In genomic region chr13:64257010-64257813, GRCm38 (mm10) we compare ENCODE assay signal across 18 mouse cellular contexts. TPM values are rescaled to one million over a fixed set of nuclear protein-coding genes. Genes with fewer than 3 reads are reported as not detected.
A peak's percentile ranks its signal among the peaks of the same experiment; 100 is the strongest.
DNase-seq lines count a peak whose midpoint lies in the region; ATAC-seq and TF ChIP-seq lines count a peak whose summit lies in the region.
"Had no signal": no experiment of that assay in that cellular context is flagged by ENCODE, and none has a peak within 500 bp of the region (broad histone marks: within the 10 kb centered on the region; RNA-seq: fewer than 3 reads in every experiment).

No protein-coding gene starts in this region.

- no peak for DNase-seq in hindbrain, postnatal 0 days (ENCODE audit: low spot score)
- DNase-seq in lung, postnatal 36 days, result peak; percentile 48
- DNase-seq in lung, adult 2 months, result no peak
- DNase-seq in cerebellum, adult 9-11 months, result peak; percentile 55
- no peak for DNase-seq in stomach, postnatal 0 days (ENCODE audit: low spot score)
- DNase-seq in layer of hippocampus, adult 8-10 months (ENCODE audit: low spot score in 2 of 2), result no peak
- DNase-seq: gastrocnemius, postnatal 25 days; heart, postnatal 10 days; kidney, adult 11 months; lung, postnatal 10 days; thymus, postnatal 4 days had no signal

- H3K9ac ChIP-seq in hindbrain, embryonic 13.5 days, result no peak overlapping the region
- H3K9ac ChIP-seq in hindbrain, postnatal 0 days (replicated peaks; ENCODE audit: low read length), result no peak overlapping the region
- H3K9ac ChIP-seq in stomach, postnatal 0 days (ENCODE audit: low read length), result no peak overlapping the region
- H3K9ac ChIP-seq: hindbrain, embryonic 12.5 days; liver, embryonic 14.5 days had no signal

- H3K4me2 ChIP-seq in hindbrain, embryonic 13.5 days, result no peak overlapping the region
- H3K4me2 ChIP-seq in hindbrain, postnatal 0 days (ENCODE audit: low read depth, low read length), result no peak overlapping the region
- H3K4me2 ChIP-seq in stomach, postnatal 0 days (replicated peaks; ENCODE audit: low read depth), result no peak overlapping the region
- H3K4me2 ChIP-seq: hindbrain, embryonic 12.5 days had no signal

- H3K27ac ChIP-seq in hindbrain, embryonic 13.5 days, result no peak overlapping the region
- no peak overlapping the region for H3K27ac ChIP-seq in hindbrain, postnatal 0 days
- peak overlapping the region; percentile 40; the same call in 1 of the 2 replicates for H3K27ac ChIP-seq in stomach, postnatal 0 days (replicated peaks)
- H3K27ac ChIP-seq: forebrain, embryonic 10.5 days; hindbrain, embryonic 12.5 days; left cerebral cortex, adult 2 months; liver, embryonic 14.5 days; midbrain, embryonic 10.5 days had no signal

- TF ChIP-seq CTCF in hindbrain, postnatal 0 days (IDR thresholded peaks at IDR 0.05; ENCODE audit: low read depth), result no peak
- no peak for TF ChIP-seq CTCF in lung, adult 2 months (IDR thresholded peaks at IDR 0.05; ENCODE audit: insufficient read depth, low read length)
- no peak for TF ChIP-seq CTCF in stomach, postnatal 0 days (IDR thresholded peaks at IDR 0.05; ENCODE audit: low read depth)

- H3K9me3 ChIP-seq in hindbrain, embryonic 13.5 days, result no peaks in the 10 kb centered on the region
- H3K9me3 ChIP-seq in hindbrain, postnatal 0 days (ENCODE audit: low read length), result no peaks in the 10 kb centered on the region
- H3K9me3 ChIP-seq in stomach, postnatal 0 days (ENCODE audit: control insufficient read depth, low read length), result no peaks in the 10 kb centered on the region
- H3K9me3 ChIP-seq: forebrain, embryonic 10.5 days; hindbrain, embryonic 12.5 days; midbrain, embryonic 10.5 days had no signal

- no peak for TF ChIP-seq POLR2A in lung, adult 2 months (IDR thresholded peaks at IDR 0.05; ENCODE audit: borderline replicate concordance, extremely low read depth, low read depth, low read length)

- no peaks in the 10 kb centered on the region for H3K27me3 ChIP-seq in hindbrain, embryonic 13.5 days
- H3K27me3 ChIP-seq in hindbrain, postnatal 0 days (ENCODE audit: insufficient read depth, low read length), result no peaks in the 10 kb centered on the region
- H3K27me3 ChIP-seq in stomach, postnatal 0 days (ENCODE audit: control insufficient read depth, insufficient read depth, low read length), result no peaks in the 10 kb centered on the region
- H3K27me3 ChIP-seq: hindbrain, embryonic 12.5 days had no signal

- no peak for TF ChIP-seq EP300 in stomach, postnatal 0 days (optimal IDR thresholded peaks at IDR 0.05)

- WGBS in hindbrain, embryonic 13.5 days, result 74% methylated on average over 12 of the region's 12 CpGs
- 60% methylated on average over 12 of the region's 12 CpGs for WGBS in hindbrain, postnatal 0 days
- WGBS in lung, adult 2 months, result 77% methylated on average over 12 of the region's 12 CpGs
- 61% methylated on average over 12 of the region's 12 CpGs for WGBS in stomach, postnatal 0 days

- ATAC-seq in hindbrain, embryonic 13.5 days (ENCODE audit: low FRiP score), result 0 out of 2 replicates have a peak, but pooled peaks have one; percentile 8
- no peak; the same call in 1 of the 2 replicates for ATAC-seq in hindbrain, postnatal 0 days
- peak; percentile 76 for ATAC-seq in stomach, postnatal 0 days (ENCODE audit: low FRiP score, low TSS enrichment)
- ATAC-seq: activated CD4-positive, CD25-positive, alpha-beta regulatory T cell, adult 4 months had no signal

- H3K4me3 ChIP-seq in hindbrain, embryonic 13.5 days, result no peak overlapping the region
- no peak overlapping the region for H3K4me3 ChIP-seq in hindbrain, postnatal 0 days (ENCODE audit: low read length)
- no peak overlapping the region for H3K4me3 ChIP-seq in lung, adult 2 months (replicated peaks; ENCODE audit: extremely low read depth, low read depth, low read length)
- H3K4me3 ChIP-seq in stomach, postnatal 0 days (ENCODE audit: low read depth, low read length), result no peak overlapping the region
- H3K4me3 ChIP-seq: forebrain, embryonic 10.5 days; hindbrain, embryonic 12.5 days; left cerebral cortex, adult 2 months; midbrain, embryonic 10.5 days had no signal

- H3K4me1 ChIP-seq in hindbrain, embryonic 13.5 days (replicated peaks), result peaks cover 15% of the 10 kb centered on the region
- no peaks in the 10 kb centered on the region for H3K4me1 ChIP-seq in hindbrain, postnatal 0 days (ENCODE audit: insufficient read depth, low read length)
- no peaks in the 10 kb centered on the region for H3K4me1 ChIP-seq in lung, adult 2 months (ENCODE audit: control insufficient read depth, insufficient read depth, low read length)
- H3K4me1 ChIP-seq in stomach, postnatal 0 days (replicated peaks; ENCODE audit: control insufficient read depth, insufficient read depth), result no peaks in the 10 kb centered on the region

- no peaks in the 10 kb centered on the region for H3K36me3 ChIP-seq in hindbrain, embryonic 13.5 days
- no peaks in the 10 kb centered on the region for H3K36me3 ChIP-seq in hindbrain, postnatal 0 days (ENCODE audit: insufficient read depth, low read length)
- no peaks in the 10 kb centered on the region for H3K36me3 ChIP-seq in stomach, postnatal 0 days (ENCODE audit: control insufficient read depth, insufficient read depth, low read length)
- H3K36me3 ChIP-seq: forebrain, embryonic 10.5 days; hindbrain, embryonic 12.5 days; midbrain, embryonic 10.5 days had no signal

RNA-seq across cellular contexts. Expression of gene Cdc14b, which starts 17.9 kb away (rescaled TPM):
- 4.2 and 4.3 TPM in 2 replicates for polyA plus RNA-seq in hindbrain, embryonic 13.5 days (2015; fragmentation: Nextera tagmentation; extraction: Ambion mirVana)
- 2.2 and 5.5 TPM in 2 replicates for total RNA-seq in hindbrain, postnatal 0 days (2014; rRNA removed)
- polyA plus RNA-seq in hindbrain, postnatal 0 days (2015; fragmentation: Nextera tagmentation; extraction: Ambion mirVana), result 2.3 and 2.7 TPM in 2 replicates
- polyA plus RNA-seq in lung, adult 2 months (2012; rRNA removed), result 4.2 and 6.6 TPM in 2 replicates
- 11.8 and 12.1 TPM in 2 replicates for polyA plus RNA-seq in stomach, postnatal 0 days (2015; fragmentation: Nextera tagmentation; extraction: Ambion mirVana)
- total RNA-seq in layer of hippocampus, adult 8-10 months (2022), result 10 to 100 TPM; 10.9 to 15.5 (median 13.2) TPM

RNA-seq across cellular contexts. Expression of gene Aaed1, which starts 55.3 kb away (rescaled TPM):
- polyA plus RNA-seq in hindbrain, embryonic 13.5 days (2015; fragmentation: Nextera tagmentation; extraction: Ambion mirVana), result 15.8 and 16.7 TPM in 2 replicates
- total RNA-seq in hindbrain, postnatal 0 days (2014; rRNA removed), result 10.5 and 13.5 TPM in 2 replicates
- 16.0 and 18.6 TPM in 2 replicates for polyA plus RNA-seq in hindbrain, postnatal 0 days (2015; fragmentation: Nextera tagmentation; extraction: Ambion mirVana)
- 17.8 and 18.0 TPM in 2 replicates for polyA plus RNA-seq in lung, adult 2 months (2012; rRNA removed)
- polyA plus RNA-seq in stomach, postnatal 0 days (2015; fragmentation: Nextera tagmentation; extraction: Ambion mirVana), result 47.2 and 47.9 TPM in 2 replicates
- 10 to 100 TPM; 17.0 to 25.9 (median 18.8) TPM for total RNA-seq in layer of hippocampus, adult 8-10 months (2022)

Comparison
In these comparisons a context has a peak if more than half of its experiments do, and no peak if none do; other contexts are left out.
1. DNase-seq: peak in lung, postnatal 36 days (single experiment) and cerebellum, adult 9-11 months (single experiment); none in hindbrain, postnatal 0 days (single experiment), lung, adult 2 months (single experiment), stomach, postnatal 0 days (single experiment) and layer of hippocampus, adult 8-10 months (0 of 2).